Mouse (Mus musculus): ENCODE results near the gene Pheta1. TPM values are rescaled to one million over a fixed set of nuclear protein-coding genes. Genes with fewer than 3 reads are reported as not detected.

Pheta1 gene
- polyA plus RNA-seq, 1 experiment, result 17.6 TPM

DNA sequence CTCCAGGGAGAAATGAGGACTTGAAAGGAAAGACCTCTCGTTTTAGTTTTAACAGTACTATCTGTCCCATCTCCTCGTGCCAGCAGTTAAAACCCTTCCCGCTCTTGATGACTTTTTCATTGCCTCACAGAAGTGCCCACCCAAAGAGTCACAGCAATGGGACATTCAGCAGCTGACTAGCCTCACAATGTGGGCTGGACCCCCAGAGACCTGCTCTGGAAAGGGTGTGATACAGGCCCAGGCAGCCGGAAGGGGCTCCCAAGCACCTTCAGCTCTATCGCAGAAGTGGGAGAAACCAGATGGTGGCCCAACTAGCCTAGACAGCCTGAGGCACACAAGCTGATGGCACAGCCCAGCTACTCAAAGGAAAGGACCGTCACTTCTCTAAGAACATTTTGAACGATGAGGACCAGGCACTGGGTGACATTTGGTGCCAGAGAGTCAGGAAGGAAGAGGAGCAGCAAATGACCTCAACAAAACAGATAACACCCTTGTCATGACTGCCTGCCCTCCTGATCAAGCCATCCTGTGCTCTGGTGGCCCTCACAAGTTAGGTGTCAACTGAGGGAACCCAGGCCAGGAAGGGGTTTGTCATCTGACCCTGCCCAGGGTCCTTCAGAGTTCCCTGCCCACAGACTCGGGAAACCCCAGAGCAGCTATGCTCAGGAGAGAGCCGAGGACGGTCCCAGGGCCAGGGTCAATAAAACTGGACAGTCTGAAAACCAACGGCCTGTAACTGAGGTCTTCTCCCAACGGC lies 13.6 kb upstream of the Pheta1 start:
- no peaks in the 10 kb centered on the region for H3K27me3 ChIP-seq (ENCODE audit: control insufficient read depth, insufficient read depth, low read length)
- 9% methylated on average over 12 of the region's 12 CpGs for WGBS
- DNase-seq, result peak in 1 of 2 experiments; percentile 44
- H3K4me3 ChIP-seq (replicated peaks; ENCODE audit: insufficient read depth, low read depth, low read length), result peak overlapping the region; percentile 89
- peak overlapping the region; percentile 35 for H3K27ac ChIP-seq (ENCODE audit: insufficient read depth, low read length)
- TF ChIP-seq CTCF (IDR thresholded peaks at IDR 0.05; ENCODE audit: borderline replicate concordance, insufficient read depth, low read depth, low read length) (no peak), POLR2A (IDR thresholded peaks at IDR 0.05; ENCODE audit: borderline replicate concordance, insufficient read depth, low read length) (no peak)
- peaks cover 27% of the 10 kb centered on the region for H3K4me1 ChIP-seq (ENCODE audit: control insufficient read depth, insufficient read depth, low read length)

DNA sequence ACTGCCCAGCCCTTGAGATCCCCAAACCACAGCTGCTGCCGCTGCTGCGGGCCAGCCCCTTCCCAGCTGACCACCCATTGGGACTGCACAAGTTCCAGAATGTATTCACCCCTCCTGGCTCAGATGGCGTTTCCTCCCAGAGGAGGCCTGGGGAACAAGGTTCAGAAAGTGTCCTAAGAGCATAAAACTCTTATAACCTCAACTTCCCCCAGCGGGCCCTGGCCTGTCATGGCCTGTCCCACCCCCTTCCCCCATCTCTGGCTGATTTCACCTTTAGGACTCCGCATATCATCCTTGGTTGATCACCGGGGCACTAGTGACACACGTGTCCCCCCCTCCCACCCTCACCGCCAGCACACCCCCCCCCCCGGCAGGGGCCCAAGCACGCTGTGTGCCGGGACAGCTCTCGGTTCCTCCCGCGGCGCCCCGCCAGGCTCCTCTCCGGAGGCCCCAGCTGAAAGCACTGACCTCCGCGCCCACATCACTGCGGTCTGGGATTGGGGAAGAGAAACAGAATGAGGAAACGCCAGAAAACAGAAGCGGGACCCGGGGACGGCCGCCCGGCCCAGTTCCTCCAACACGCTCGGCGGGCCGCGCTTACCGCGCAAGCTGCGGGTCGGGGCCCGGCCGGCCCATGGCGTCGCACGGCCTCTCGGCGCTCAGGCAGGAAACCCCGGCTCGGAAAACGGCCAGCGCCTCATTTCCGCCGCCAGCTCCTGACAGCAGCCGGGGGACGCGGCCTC lies 12.7 kb upstream of the Pheta1 start:
- Histone ChIP-seq H3K4me3 (replicated peaks; ENCODE audit: insufficient read depth, low read depth, low read length) (peak overlapping the region; percentile 89), H3K27ac (ENCODE audit: insufficient read depth, low read length) (peak overlapping the region; percentile 73), H3K4me1 (ENCODE audit: control insufficient read depth, insufficient read depth, low read length) (peaks cover 21% of the 10 kb centered on the region), H3K27me3 (ENCODE audit: control insufficient read depth, insufficient read depth, low read length) (no peaks in the 10 kb centered on the region)
- TF ChIP-seq POLR2A (IDR thresholded peaks at IDR 0.05; ENCODE audit: borderline replicate concordance, insufficient read depth, low read length) (no peak), CTCF (IDR thresholded peaks at IDR 0.05; ENCODE audit: borderline replicate concordance, insufficient read depth, low read depth, low read length) (no peak)
- under 1% methylated on average over 51 of the region's 51 CpGs for WGBS
- peak in 1 of 2 experiments; percentile 85 for DNase-seq

- no peaks in the 10 kb centered on the region for H3K27me3 ChIP-seq (ENCODE audit: control insufficient read depth, insufficient read depth, low read length)
- WGBS, result under 1% methylated on average over 76 of the region's 77 CpGs
- peak overlapping the region; percentile 73 for H3K27ac ChIP-seq (ENCODE audit: insufficient read depth, low read length)
- peak overlapping the region; percentile 89 for H3K4me3 ChIP-seq (replicated peaks; ENCODE audit: insufficient read depth, low read depth, low read length)
- peak; percentile 81 to 82 for DNase-seq
- TF ChIP-seq CTCF (IDR thresholded peaks at IDR 0.05; ENCODE audit: borderline replicate concordance, insufficient read depth, low read depth, low read length) (no peak), POLR2A (IDR thresholded peaks at IDR 0.05; ENCODE audit: borderline replicate concordance, insufficient read depth, low read length) (peak; percentile 68)
- H3K4me1 ChIP-seq (ENCODE audit: control insufficient read depth, insufficient read depth, low read length), result peaks cover 14% of the 10 kb centered on the region
These were observed 11.9 kb upstream of the Pheta1 start for GRCm38 (mm10) chr5:121836692-121837415.

DNA sequence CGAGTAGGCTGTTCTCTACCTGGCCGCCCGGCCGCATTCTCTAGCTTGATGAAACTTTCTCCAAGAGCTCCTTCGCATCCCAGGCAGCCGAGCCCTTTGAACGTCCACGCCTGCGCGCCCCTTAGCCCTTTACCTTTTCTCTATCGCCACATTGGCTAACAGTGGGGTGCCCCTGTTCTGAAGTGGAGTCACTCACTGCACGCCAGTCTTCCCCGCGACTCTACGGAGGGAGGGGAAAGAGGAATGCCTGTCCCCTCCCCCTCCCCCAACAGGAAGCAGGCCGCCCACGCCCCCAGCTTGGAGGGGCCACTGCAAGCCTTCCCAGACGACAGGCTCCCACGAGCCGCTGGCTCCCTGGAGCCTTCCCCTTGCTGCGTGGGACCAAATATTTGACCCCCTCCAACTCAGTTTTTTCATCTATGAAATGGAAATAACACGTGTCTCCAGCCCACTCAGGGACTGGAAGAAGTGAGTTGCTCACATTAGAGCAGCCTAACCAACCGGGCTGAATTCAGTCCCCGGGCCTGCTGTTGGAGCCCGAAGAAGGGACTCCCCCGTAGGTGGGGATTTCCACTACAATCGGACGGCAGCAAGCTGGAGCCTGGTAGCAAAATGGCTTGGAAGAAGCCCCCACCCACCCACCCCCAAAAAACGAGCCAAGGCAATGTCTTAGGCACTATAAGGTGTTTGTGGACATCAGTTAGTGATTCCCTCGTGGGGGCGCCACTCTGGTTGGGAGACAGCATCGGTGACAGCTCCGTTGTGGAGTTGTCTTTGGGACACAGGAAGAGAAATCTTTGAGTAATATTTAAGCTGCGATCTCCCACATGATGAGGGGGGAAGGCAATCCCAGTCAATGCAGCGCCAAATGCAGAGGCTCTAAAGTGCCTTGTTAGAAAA lies 11.1 kb upstream of the Pheta1 start, which contains the start of gene Sh2b3:
Gene Sh2b3 (minus strand): TSS at position 206 of the 900 bp plus-strand sequence.
- WGBS, result 7% methylated on average over 35 of the region's 35 CpGs
- TF ChIP-seq CTCF (IDR thresholded peaks at IDR 0.05; ENCODE audit: borderline replicate concordance, insufficient read depth, low read depth, low read length), result no peak
- TF ChIP-seq POLR2A (IDR thresholded peaks at IDR 0.05; ENCODE audit: borderline replicate concordance, insufficient read depth, low read length), result no peak
- Histone ChIP-seq H3K27ac (ENCODE audit: insufficient read depth, low read length) (peak within 1 kb of the TSS; percentile 73), H3K4me1 (ENCODE audit: control insufficient read depth, insufficient read depth, low read length) (peaks cover 13% of the 10 kb centered on the region), H3K4me3 (replicated peaks; ENCODE audit: insufficient read depth, low read depth, low read length) (peak within 1 kb of the TSS; percentile 89), H3K27me3 (ENCODE audit: control insufficient read depth, insufficient read depth, low read length) (no peaks in the 10 kb centered on the region)
- peak in 1 of 2 experiments; percentile 29 for DNase-seq

DNA sequence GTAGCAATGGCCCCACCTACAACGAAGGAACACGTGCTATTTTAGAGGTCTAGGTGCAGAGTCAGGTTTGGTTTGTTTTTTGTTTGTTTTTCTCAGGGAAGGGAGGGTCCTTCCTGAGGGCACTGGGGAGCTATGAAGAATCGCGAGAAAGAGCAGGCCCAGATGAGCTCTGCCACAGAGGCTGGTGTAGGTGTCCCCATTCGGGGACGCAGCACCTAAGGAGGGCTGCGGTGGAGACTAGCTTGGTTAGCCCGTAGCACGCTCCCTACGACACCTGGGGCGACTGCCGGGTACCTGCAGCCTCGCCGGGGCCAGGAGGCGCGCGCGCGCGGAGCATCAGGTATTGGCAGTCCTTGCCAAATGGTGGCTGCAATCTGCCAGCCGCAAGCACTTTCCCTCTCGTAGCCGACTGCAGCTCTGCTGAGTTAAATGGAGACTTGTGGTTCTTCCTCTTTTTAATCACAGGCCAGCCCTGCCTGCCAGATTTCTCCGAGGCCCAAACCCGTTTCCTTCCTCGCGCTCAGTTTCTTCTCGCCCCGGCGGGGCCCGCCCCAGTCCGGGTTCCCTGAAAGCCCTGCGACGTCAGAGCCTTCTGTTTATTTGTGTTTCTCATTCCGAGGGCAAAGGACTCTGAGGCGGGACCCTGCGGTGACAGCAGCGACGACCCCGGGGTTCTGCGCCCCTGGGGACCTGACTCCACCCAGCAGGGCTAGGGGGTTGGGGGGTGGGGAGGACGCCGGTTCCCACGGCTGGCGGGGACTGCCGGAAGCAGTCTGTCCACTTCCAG lies 10.2 kb upstream of the Pheta1 start:
- WGBS, result 4% methylated on average over 46 of the region's 46 CpGs
- peak; percentile 71 to 73 for DNase-seq
- Histone ChIP-seq H3K27ac (ENCODE audit: insufficient read depth, low read length) (no peak overlapping the region), H3K27me3 (ENCODE audit: control insufficient read depth, insufficient read depth, low read length) (no peaks in the 10 kb centered on the region), H3K4me3 (replicated peaks; ENCODE audit: insufficient read depth, low read depth, low read length) (peak overlapping the region; percentile 48), H3K4me1 (ENCODE audit: control insufficient read depth, insufficient read depth, low read length) (peaks cover 11% of the 10 kb centered on the region)
- TF ChIP-seq POLR2A (IDR thresholded peaks at IDR 0.05; ENCODE audit: borderline replicate concordance, insufficient read depth, low read length) (no peak), CTCF (IDR thresholded peaks at IDR 0.05; ENCODE audit: borderline replicate concordance, insufficient read depth, low read depth, low read length) (no peak)

GRCm38 (mm10) chr5:121839128-121839473 lies 9.7 kb upstream of the Pheta1 start:
- DNase-seq, result no peak
- Histone ChIP-seq H3K4me3 (replicated peaks; ENCODE audit: insufficient read depth, low read depth, low read length) (no peak overlapping the region), H3K27ac (ENCODE audit: insufficient read depth, low read length) (no peak overlapping the region), H3K27me3 (ENCODE audit: control insufficient read depth, insufficient read depth, low read length) (no peaks in the 10 kb centered on the region), H3K4me1 (ENCODE audit: control insufficient read depth, insufficient read depth, low read length) (peaks cover 9% of the 10 kb centered on the region)
- no peak for TF ChIP-seq POLR2A (IDR thresholded peaks at IDR 0.05; ENCODE audit: borderline replicate concordance, insufficient read depth, low read length)
- no peak for TF ChIP-seq CTCF (IDR thresholded peaks at IDR 0.05; ENCODE audit: borderline replicate concordance, insufficient read depth, low read depth, low read length)
- 60% methylated on average over 7 of the region's 7 CpGs for WGBS
